Mouse (Mus musculus) lung, adult 2 months (tissue): ENCODE results near the gene Hoxa10. TPM values are rescaled to one million over a fixed set of nuclear protein-coding genes. Genes with fewer than 3 reads are reported as not detected.

Source experiments
- DNase-seq: peaks from one replicate; pipeline ENCODE4 v3.0.0; 2022
- H3K4me1 ChIP-seq: fragments of 200-500 bp; 2 replicates; pipeline ENCODE4 v1.6.1; 2011; ENCODE audit warnings: low read length; ENCODE audit not compliant: control insufficient read depth, insufficient read depth
- H3K4me3 ChIP-seq: fragments of 200-500 bp; replicated peaks from 2 replicates; pipeline ENCODE3; 2011; ENCODE audit warnings: low read depth, mild to moderate bottlenecking, control low read depth, low read length; ENCODE audit errors: extremely low read depth
- CTCF ChIP-seq: fragments of 200-500 bp; IDR thresholded peaks from 2 replicates; pipeline ENCODE4 v1.5.1; 2011; ENCODE audit warnings: mild to moderate bottlenecking, low read length, control low read depth; ENCODE audit not compliant: insufficient read depth
- POLR2A ChIP-seq: fragments of 200-500 bp; IDR thresholded peaks from 2 replicates; pipeline ENCODE4 v1.6.1; 2011; ENCODE audit warnings: low read depth, mild to moderate bottlenecking, control low read depth, low read length, borderline replicate concordance; ENCODE audit errors: extremely low read depth
- WGBS: fragments of 180-500 bp; shearing (Covaris S2); methylation state at CpG from one replicate; pipeline ENCODE4 v1.1.7; 2018; 5-methylcytosine and 5-hydroxymethylcytosine counted together
- polyA plus RNA-seq: library from polyadenylated mRNA; depleted of rRNA; stranded (reverse); fragments of >200 nt; gene quantifications from 2 replicates; pipeline ENCODE4 v1.2.3, GENCODE M21; 2012

The Hoxa10 gene
- polyA plus RNA-seq, 1 experiment = not detected

DNA sequence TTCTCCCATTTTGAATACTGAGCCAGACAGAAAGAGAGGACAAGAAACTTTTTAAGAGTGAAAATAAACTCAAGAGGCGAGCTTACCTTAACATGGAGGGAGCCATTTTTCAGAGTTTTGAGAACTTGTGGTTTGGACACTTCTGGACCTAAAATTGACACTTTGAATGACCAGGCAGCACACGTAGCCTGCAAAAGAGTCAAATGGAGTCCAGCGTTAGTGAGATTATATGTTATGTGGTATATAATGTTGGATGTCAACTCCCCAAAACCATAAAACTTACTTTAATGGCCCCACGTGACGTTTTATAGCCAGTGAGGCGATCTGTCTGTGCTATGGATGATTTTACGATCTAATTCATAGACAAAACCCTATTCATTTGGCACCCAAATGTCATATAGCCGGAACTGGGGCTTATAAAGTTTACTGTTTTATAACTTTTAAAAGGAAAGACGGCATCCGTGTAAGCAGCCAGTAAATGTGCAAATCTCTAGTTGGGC, 39.9 kb downstream of the Hoxa10 start:
- 32% methylated on average over 10 of the region's 10 CpGs for WGBS
- H3K4me3 ChIP-seq = peak overlapping the region; percentile 25
- H3K4me1 ChIP-seq = 0 out of 2 replicates have a peak, but pooled peaks cover 3% of the 10 kb centered on the region
- no peak for DNase-seq
- TF ChIP-seq POLR2A (no peak), CTCF (no peak)

- H3K4me1 ChIP-seq = 0 out of 2 replicates have a peak, but pooled peaks cover 3% of the 10 kb centered on the region
- peak overlapping the region; percentile 25 for H3K4me3 ChIP-seq
- 21% methylated on average over 30 of the region's 30 CpGs for WGBS
- no peak for DNase-seq
- TF ChIP-seq POLR2A = no peak
- TF ChIP-seq CTCF = no peak
These were observed 40.4 kb downstream of the Hoxa10 start for GRCm38 (mm10) chr6:52200073-52200750.

- Histone ChIP-seq H3K4me1 (peaks cover 6% of the 10 kb centered on the region; the same call in 1 of the 2 replicates), H3K4me3 (no peak overlapping the region)
- WGBS = 22% methylated on average over 10 of the region's 10 CpGs
- TF ChIP-seq CTCF (peak; percentile 65), POLR2A (no peak)
- no peak for DNase-seq
These were observed 43.4 kb downstream of the Hoxa10 start for GRCm38 (mm10) chr6:52197271-52197670.

GRCm38 (mm10) chr6:52196811-52197210, 43.8 kb downstream of the Hoxa10 start:
- DNase-seq = no peak
- peaks cover 6% of the 10 kb centered on the region; the same call in 1 of the 2 replicates for H3K4me1 ChIP-seq
- 29% methylated on average over 9 of the region's 9 CpGs for WGBS
- TF ChIP-seq CTCF (no peak), POLR2A (no peak)
- H3K4me3 ChIP-seq = peak overlapping the region; percentile 10

GRCm38 (mm10) chr6:52194690-52195089, 46.0 kb downstream of the Hoxa10 start:
- Histone ChIP-seq H3K4me3 (no peak overlapping the region), H3K4me1 (peaks cover 10% of the 10 kb centered on the region)
- TF ChIP-seq POLR2A (no peak), CTCF (no peak)
- 36% methylated on average over 10 of the region's 10 CpGs for WGBS
- no peak for DNase-seq

- 2% methylated on average over 37 of the region's 55 CpGs for WGBS
- peak; percentile 71 for DNase-seq
- H3K4me1 ChIP-seq = peaks cover 10% of the 10 kb centered on the region
- TF ChIP-seq POLR2A (peak; percentile 76; the same call in 1 of the 2 replicates), CTCF (no peak)
- peak overlapping the region; percentile 99 for H3K4me3 ChIP-seq
These were observed 48.6 kb downstream of the Hoxa10 start for GRCm38 (mm10) chr6:52191860-52192550.

- 0 out of 2 replicates have a peak, but pooled peaks have one; percentile 7 for TF ChIP-seq POLR2A
- TF ChIP-seq CTCF = no peak
- DNase-seq = no peak
- Histone ChIP-seq H3K4me3 (peak within 1 kb of the TSS; percentile 99), H3K4me1 (peaks cover 7% of the 10 kb centered on the region)
- WGBS = 1% methylated on average over 85 of the region's 102 CpGs
These were observed 49.5 kb downstream of the Hoxa10 start, which contains the start of gene Hoxa4 for GRCm38 (mm10) chr6:52190906-52191810. Gene Hoxa4 (minus strand): TSS chr6:52191753.

DNA sequence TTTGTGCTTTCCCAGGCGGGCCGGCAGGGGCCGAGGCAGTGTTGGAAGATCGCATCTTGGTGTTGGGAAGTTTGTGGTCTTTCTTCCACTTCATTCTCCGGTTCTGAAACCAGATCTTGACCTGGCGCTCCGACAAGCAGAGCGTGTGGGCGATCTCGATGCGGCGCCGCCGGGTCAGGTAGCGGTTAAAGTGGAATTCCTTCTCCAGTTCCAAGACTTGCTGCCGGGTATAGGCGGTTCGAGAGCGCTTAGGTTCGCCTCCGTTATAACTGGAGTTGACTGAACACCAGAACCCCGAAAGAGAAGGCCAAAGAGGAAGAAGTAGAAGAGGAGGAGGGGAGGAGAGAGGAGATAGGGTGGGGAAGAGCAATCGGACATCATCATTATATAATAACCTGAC, 50.2 kb downstream of the Hoxa10 start:
- peak; percentile 45 for DNase-seq
- peaks cover 7% of the 10 kb centered on the region for H3K4me1 ChIP-seq
- 14% methylated on average over 23 of the region's 23 CpGs for WGBS
- H3K4me3 ChIP-seq = peak overlapping the region; percentile 43
- no peak for TF ChIP-seq CTCF
- TF ChIP-seq POLR2A = 0 out of 2 replicates have a peak, but pooled peaks have one; percentile 1

- TF ChIP-seq CTCF = no peak
- no peak for TF ChIP-seq POLR2A
- Histone ChIP-seq H3K4me1 (peaks cover 7% of the 10 kb centered on the region), H3K4me3 (no peak overlapping the region)
- WGBS = 34% methylated on average over 8 of the region's 8 CpGs
- DNase-seq = no peak
These were observed 50.7 kb downstream of the Hoxa10 start for GRCm38 (mm10) chr6:52189909-52190308.
